Mouse (Mus musculus) midbrain, postnatal 0 days (tissue): Measurements from ENCODE around the gene Slc25a21. TPM values are rescaled to one million over a fixed set of nuclear protein-coding genes. Genes with fewer than 3 reads are reported as not detected.
A peak's percentile ranks its signal among the peaks of the same experiment; 100 is the strongest.

ENCODE experiments used
- ATAC-seq: fragments of 200-750 bp; cut with Nextera tagmentation; 2 replicates; pipeline ENCODE4 v1.8.0; 2017; ENCODE audit warnings: moderate number of reproducible peaks, mild to moderate bottlenecking, moderate TSS enrichment, moderate library complexity; ENCODE audit not compliant: low FRiP score
- DNase-seq: peaks from one replicate; pipeline ENCODE4 v3.0.0-alpha.2; 2015; ENCODE audit warnings: low spot score
- H3K27ac ChIP-seq: fragments of 300-500 bp; sonication (generic); 2 replicates; pipeline ENCODE4 v1.5.1; 2014; ENCODE audit warnings: low read depth, mild to moderate bottlenecking, low read length, mixed read lengths
- H3K27me3 ChIP-seq: fragments of 300-500 bp; sonication (generic); 2 replicates; pipeline ENCODE4 v1.6.1; 2014; ENCODE audit warnings: low read length, control low read depth, mixed read lengths; ENCODE audit not compliant: insufficient read depth
- H3K36me3 ChIP-seq: fragments of 300-500 bp; sonication (generic); 2 replicates; pipeline ENCODE4 v1.6.1; 2014; ENCODE audit warnings: low read length, control low read depth, mixed read lengths; ENCODE audit not compliant: insufficient read depth
- H3K4me1 ChIP-seq: fragments of 300-500 bp; sonication (generic); 2 replicates; pipeline ENCODE4 v1.6.1; 2014; ENCODE audit warnings: mild to moderate bottlenecking, control low read depth, antibody characterized with exemption, low read length, mixed read lengths; ENCODE audit not compliant: insufficient read depth
- H3K4me2 ChIP-seq: fragments of 300-500 bp; sonication (generic); 2 replicates; pipeline ENCODE4 v1.6.1; 2014; ENCODE audit warnings: low read depth, mild to moderate bottlenecking, low read length, mixed read lengths; ENCODE audit not compliant: poor library complexity, severe bottlenecking
- H3K4me3 ChIP-seq: fragments of 300-500 bp; sonication (generic); 2 replicates; pipeline ENCODE4 v1.5.1; 2014; ENCODE audit warnings: low read depth, mild to moderate bottlenecking, low read length, moderate library complexity
- H3K9ac ChIP-seq: fragments of 300-500 bp; sonication (generic); replicated peaks from 2 replicates; pipeline ENCODE4 v1.6.1; 2014; ENCODE audit warnings: mild to moderate bottlenecking, low read length, moderate library complexity, mixed read lengths; ENCODE audit not compliant: poor library complexity, severe bottlenecking
- H3K9me3 ChIP-seq: fragments of 300-500 bp; sonication (generic); 2 replicates; pipeline ENCODE4 v1.6.1; 2016; ENCODE audit warnings: low read length, control low read depth
- CTCF ChIP-seq: IDR thresholded peaks from 2 replicates; pipeline ENCODE4 v1.5.1; 2016; ENCODE audit warnings: antibody characterized with exemption, mild to moderate bottlenecking
- WGBS: fragments of 180-500 bp; shearing (Covaris S2); extraction: QIAGEN DNeasy Blood & Tissue Kit; methylation state at CpG from one replicate; pipeline ENCODE4 v1.1.7; 2014; 5-methylcytosine and 5-hydroxymethylcytosine counted together
- polyA plus RNA-seq: library from polyadenylated mRNA; unstranded; fragments of >200 nt; fragmentation: Nextera tagmentation; extraction: Ambion mirVana; gene quantifications from 2 replicates; pipeline ENCODE4 v1.2.1, GENCODE M21; 2015
- total RNA-seq: library from RNA; depleted of rRNA; stranded (reverse); fragments of >200 nt; gene quantifications from 2 replicates; pipeline ENCODE4 v1.2.3, GENCODE M21; 2014

Gene Slc25a21
- total and polyA plus RNA-seq, 2 experiments from 2014 or later = 0.11 TPM; not detected in 1

DNA sequence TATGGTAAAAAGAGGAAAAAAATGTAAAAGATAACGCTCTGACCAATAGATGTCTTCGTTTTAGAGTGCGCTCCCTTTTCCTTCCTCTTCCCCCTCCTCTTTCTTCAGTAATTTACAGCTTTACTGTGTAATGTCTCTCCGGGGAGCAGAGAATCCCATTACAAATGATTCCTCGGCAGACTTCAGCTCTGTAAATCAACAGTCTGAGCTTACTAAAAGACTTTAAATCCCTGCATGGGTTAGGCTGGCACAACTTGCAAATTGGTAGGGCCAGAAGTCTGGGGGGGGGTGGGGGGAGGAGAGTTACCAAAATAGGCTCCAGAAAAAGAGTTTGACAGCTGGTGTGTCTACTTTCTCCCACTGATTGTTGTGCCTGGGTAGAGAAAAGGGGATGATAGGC lies 128.7 kb downstream of the Slc25a21 start:
- H3K27me3 ChIP-seq = no peaks in the 10 kb centered on the region
- H3K36me3 ChIP-seq = no peaks in the 10 kb centered on the region
- no peaks in the 10 kb centered on the region for H3K9me3 ChIP-seq
- H3K27ac ChIP-seq = no peak overlapping the region
- no peak overlapping the region for H3K4me3 ChIP-seq
- DNase-seq = peak; percentile 19
- no peak overlapping the region for H3K9ac ChIP-seq
- no peaks in the 10 kb centered on the region for H3K4me1 ChIP-seq
- no peak for TF ChIP-seq CTCF
- ATAC-seq = no peak
- WGBS = 50% methylated on average over 5 of the region's 5 CpGs
- H3K4me2 ChIP-seq = no peak overlapping the region

DNA sequence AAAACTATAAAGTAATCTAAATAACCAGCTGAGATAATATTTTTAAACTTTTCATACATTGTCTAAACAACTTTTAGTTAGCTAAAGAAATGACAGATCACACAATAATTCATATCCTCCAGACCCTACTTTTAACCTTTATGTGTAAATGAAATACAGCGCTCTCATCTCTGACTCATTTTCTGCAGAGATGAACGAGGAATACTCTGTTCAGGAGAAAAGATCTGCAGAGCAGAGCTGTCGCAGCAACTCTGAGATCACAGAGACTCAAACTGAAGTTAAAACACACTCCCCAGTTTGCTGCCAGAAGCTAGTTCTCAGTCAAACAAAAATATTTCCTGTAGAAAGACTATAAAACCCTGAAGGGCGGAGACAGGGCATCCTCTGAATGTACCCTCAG lies 177.5 kb downstream of the Slc25a21 start:
- no peak overlapping the region for H3K4me3 ChIP-seq
- no peaks in the 10 kb centered on the region for H3K4me1 ChIP-seq
- no peaks in the 10 kb centered on the region for H3K9me3 ChIP-seq
- H3K9ac ChIP-seq = no peak overlapping the region
- WGBS = 86% methylated on average over 4 of the region's 4 CpGs
- no peak overlapping the region for H3K27ac ChIP-seq
- no peak for ATAC-seq
- no peaks in the 10 kb centered on the region for H3K27me3 ChIP-seq
- TF ChIP-seq CTCF = no peak
- no peak overlapping the region for H3K4me2 ChIP-seq
- DNase-seq = no peak
- H3K36me3 ChIP-seq = no peaks in the 10 kb centered on the region

DNA sequence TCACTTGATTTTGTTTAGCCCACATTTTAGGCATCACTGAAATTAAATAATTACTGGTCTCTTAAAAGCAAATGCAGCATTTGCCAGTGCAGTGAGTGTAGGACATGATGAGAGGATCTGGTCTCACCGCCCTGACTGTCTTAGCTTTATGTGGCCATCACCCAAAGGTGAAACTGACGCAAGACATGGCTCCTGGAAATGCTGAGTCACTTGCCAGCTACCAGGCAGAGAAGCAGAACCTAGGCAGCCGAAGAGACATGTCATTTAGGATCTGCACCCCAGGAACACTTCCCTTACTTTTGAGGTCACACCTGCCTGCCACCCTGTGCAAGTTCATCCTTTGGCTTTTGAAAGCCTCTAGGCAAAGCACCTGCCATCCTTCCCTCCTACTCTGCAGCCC lies 180.4 kb downstream of the Slc25a21 start:
- no peak overlapping the region for H3K4me2 ChIP-seq
- H3K9me3 ChIP-seq = no peaks in the 10 kb centered on the region
- 87% methylated on average over 3 of the region's 3 CpGs for WGBS
- H3K27ac ChIP-seq = no peak overlapping the region
- no peaks in the 10 kb centered on the region for H3K27me3 ChIP-seq
- H3K4me3 ChIP-seq = no peak overlapping the region
- ATAC-seq (no peak), DNase-seq (no peak)
- H3K9ac ChIP-seq = no peak overlapping the region
- no peak for TF ChIP-seq CTCF
- no peaks in the 10 kb centered on the region for H3K36me3 ChIP-seq
- no peaks in the 10 kb centered on the region for H3K4me1 ChIP-seq

DNA sequence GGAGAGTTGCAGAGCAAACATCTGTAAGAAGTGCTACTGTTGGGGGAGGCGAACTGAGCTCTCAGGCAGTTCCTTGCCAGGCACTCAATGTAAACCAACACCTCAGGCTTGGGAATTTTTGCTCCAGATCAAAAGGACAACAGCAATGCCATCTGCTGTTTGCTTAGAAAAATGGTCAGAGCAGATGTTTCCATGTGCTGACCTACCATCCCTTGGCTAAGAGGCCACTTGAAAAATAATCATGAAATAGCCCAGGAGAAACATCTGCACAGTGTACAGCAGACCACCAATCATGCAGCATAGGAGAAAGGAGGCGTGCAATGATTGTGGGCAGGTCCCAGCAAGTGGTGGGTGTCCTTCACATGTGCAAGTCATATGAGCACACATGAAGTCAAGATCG lies 180.9 kb downstream of the Slc25a21 start:
- Histone ChIP-seq H3K36me3 (no peaks in the 10 kb centered on the region), H3K9ac (no peak overlapping the region), H3K9me3 (no peaks in the 10 kb centered on the region), H3K27me3 (no peaks in the 10 kb centered on the region), H3K4me1 (no peaks in the 10 kb centered on the region), H3K27ac (no peak overlapping the region), H3K4me2 (no peak overlapping the region), H3K4me3 (no peak overlapping the region)
- ATAC-seq = no peak
- no peak for DNase-seq
- 89% methylated on average over 3 of the region's 3 CpGs for WGBS
- no peak for TF ChIP-seq CTCF

DNA sequence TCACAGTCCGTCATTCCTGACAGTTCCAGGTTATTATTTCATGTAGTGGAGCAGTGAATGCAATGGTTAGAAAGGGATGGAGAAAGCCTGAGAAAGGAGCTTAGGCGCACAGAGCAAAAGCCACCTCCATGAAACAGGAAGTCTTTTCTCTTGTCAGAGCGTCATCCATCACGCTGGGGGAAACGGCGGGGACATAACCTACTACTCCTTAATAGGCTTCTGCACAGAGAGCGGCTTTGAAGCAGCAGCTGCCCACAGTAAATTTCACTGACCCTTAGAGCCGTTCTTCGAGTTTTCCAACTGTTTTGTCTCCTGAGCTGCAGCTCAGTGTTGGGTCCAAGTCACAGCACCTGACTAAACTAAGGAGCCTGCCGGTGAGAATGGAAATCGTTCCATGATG lies 188.3 kb downstream of the Slc25a21 start:
- WGBS = 65% methylated on average over 11 of the region's 11 CpGs
- no peak for TF ChIP-seq CTCF
- no peak overlapping the region for H3K4me2 ChIP-seq

DNA sequence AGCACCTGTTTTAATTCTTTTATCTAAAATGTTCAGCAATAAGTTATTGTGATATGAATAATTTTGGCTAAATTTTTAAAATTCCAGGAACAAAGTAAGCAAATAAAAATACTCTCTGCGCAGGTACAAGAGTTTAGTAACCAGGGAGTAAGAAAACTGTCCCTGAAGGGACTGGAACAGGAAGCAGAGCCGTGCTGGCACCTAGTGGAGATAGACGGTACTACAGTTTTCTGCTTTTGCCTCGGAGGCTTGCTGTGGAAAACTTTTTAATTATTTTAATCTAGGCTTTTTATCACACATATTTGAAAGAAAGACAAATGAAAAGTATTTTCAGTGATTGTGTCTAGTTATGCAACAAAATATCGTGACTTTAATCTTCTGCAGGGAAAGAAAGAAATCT lies 211.2 kb downstream of the Slc25a21 start:
- H3K27me3 ChIP-seq = no peaks in the 10 kb centered on the region

More for the DNA sequence above, 188.3 kb downstream of the Slc25a21 start:
- H3K27ac ChIP-seq = no peak overlapping the region
- H3K36me3 ChIP-seq = no peaks in the 10 kb centered on the region
- H3K27me3 ChIP-seq = no peaks in the 10 kb centered on the region
- no peaks in the 10 kb centered on the region for H3K9me3 ChIP-seq
- ATAC-seq (no peak), DNase-seq (no peak)
- H3K4me1 ChIP-seq = no peaks in the 10 kb centered on the region
- H3K4me3 ChIP-seq = no peak overlapping the region
- H3K9ac ChIP-seq = no peak overlapping the region

More for the DNA sequence above, 211.2 kb downstream of the Slc25a21 start:
- H3K9ac ChIP-seq = no peak overlapping the region
- no peaks in the 10 kb centered on the region for H3K4me1 ChIP-seq
- no peaks in the 10 kb centered on the region for H3K36me3 ChIP-seq
- TF ChIP-seq CTCF = peak; percentile 93
- ATAC-seq = no peak
- H3K9me3 ChIP-seq = no peaks in the 10 kb centered on the region
- DNase-seq = peak; percentile 72
- WGBS = 10% methylated on average over 5 of the region's 5 CpGs
- H3K27ac ChIP-seq = no peak overlapping the region
- no peak overlapping the region for H3K4me2 ChIP-seq
- H3K4me3 ChIP-seq = no peak overlapping the region
